Mouse (Mus musculus): ENCODE data around the gene Lmod2.

The Lmod2 gene

DNA sequence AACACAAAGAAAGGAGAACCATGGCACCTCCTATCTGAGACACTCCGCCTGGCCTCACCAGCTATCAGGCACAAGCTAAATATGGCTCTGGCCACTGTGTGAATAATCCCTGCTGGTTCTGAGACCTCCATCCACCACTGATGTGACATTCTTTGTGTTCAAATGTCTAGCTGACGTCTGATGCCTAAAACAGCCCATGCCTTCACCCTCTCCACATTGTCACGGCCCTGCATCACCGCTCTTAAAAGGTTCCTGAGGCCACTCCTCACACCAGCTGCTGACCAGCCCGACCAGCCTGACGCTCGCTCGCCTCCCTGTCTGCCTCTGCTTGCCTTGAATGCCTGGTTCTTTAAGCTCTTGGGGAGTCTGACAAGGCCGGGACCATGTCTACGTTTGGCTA, at the start of gene Lmod2:
Gene Lmod2, plus strand, starts transcription at position 263 of the 400 bp plus-strand sequence.
- DNase-seq (ENCODE audit: low read depth, low spot score) = no peak

DNA sequence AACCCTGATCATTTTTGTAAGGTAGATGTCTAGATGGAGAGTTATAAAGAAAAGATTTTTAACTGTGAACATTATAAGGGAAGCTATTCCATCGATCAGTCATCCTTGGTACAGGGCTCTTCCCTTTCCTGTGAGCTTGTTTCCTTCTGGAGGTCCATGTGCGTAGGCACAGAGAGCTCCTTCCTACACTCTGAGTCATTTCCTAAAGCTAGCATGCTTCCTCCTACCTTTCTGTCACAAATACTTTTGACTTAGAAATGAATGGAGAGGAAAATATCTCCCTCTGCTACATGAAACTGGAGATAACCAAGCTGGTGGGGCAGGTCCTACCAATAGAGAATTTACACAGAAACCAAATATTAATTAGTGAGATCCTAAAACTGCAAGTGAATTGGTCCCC, 47.8 kb upstream of the Lmod2 start:
- DNase-seq (ENCODE audit: low read depth, low spot score) = no peak

DNA sequence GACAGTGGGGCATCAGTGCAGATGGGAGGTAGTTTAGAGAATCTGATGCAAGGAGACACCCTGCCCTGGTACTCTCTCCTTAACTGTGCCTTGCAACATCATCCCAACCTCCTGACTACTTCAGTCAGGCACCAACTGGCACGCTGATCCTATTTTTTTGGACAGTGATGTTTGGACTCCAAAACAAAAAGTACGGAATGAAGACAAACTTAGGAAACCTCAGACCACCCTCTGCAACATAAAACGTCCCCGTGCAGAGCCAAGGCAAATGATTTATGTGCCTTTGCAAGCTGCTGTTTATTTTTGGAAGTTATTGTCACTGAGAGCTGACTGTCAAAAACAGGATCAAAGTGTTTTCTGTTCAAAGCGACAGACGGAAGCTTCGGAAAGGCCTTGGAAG, 45.5 kb upstream of the Lmod2 start:
- no peak for DNase-seq (ENCODE audit: low read depth, low spot score)

DNA sequence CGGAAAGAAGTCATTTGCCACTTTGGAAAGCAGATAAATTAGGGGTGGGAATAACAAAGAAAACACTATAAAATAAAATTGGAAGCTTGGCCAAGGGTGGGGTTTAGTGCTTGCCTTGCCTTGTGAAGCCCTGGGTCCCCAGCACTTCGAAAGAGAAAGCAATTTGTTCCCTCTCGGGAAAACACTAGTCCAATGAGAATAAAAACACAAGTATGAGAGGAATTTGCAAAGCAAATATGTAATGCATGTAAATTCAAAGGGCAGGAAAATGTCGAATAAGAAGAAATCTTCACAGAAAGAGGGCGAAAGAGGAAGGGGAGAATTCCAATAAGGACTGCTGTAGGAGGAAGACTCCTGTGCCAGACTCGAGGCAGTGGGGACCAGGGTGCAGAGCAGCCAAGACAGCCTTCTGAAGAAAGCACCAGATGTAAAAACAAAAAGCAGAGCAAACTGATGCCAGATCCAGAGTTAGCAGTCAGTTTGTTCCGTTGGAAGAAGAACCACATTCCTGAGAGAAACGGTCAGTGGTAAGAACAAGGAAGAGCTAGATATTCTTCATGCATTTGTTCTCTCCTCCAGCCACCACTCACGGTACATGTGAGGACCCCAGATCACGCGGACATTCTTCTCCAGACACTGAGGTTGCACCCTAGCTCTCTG, 43.0 kb upstream of the Lmod2 start:
- DNase-seq (ENCODE audit: low read depth, low spot score) = no peak

DNA sequence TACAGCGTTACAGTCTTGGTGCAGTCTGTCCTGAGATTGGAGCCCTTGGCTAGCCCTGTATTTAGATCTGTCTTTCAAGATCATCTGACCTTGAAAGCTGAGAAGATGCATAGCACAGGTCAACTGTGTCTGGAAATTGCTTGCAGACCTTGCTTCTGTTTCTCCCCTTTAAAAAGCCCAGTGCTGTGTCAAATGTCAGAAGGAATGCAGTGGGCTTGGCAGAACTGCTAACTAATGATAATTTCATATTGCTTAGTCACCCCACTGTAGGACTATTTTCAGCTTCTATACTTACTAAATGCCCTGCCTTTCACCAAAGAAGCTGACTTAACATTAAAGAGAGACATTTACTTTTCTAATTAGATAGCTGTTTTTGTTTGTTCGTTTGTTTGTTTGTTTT, 42.1 kb upstream of the Lmod2 start:
- no peak for DNase-seq (ENCODE audit: low read depth, low spot score)

DNA sequence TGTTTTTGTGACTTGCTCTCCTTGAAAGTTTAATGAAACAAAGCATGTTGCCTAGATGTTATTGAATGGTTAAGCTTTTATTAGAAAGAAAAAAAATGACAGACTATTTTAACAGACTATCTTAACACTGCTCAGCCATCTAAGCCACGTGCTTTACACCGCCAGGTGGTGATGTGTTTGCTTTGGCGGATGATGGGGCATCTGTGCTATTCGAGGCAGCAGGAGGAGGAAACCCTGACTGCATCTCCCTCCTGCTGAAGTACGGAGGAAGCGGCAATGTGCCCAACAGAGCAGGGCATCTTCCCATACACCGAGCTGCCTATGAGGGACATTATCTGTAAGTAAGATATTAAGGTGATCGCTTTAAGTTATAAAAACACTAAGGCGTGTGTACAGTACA, 33.5 kb upstream of the Lmod2 start:
- DNase-seq (ENCODE audit: low read depth, low spot score) = no peak

DNA sequence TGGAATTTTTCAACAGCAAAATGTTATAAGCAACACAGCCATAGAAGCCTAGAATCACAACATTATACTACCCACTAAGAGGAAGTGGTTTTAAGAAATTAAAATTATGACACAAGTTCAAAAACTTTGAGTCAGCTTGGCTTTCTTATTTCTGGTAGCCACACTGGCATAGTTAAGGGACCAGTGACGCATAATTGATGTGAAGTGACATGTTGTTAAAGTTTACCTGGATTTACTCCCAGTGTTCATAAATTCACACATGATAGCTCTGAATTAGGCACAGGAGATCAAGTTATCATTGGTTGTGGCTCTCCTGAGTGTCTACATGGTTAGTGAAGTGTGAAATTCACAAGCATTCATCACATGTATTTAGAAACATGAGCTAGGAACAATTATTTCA, 32.7 kb upstream of the Lmod2 start:
- no peak for DNase-seq (ENCODE audit: low read depth, low spot score)

DNA sequence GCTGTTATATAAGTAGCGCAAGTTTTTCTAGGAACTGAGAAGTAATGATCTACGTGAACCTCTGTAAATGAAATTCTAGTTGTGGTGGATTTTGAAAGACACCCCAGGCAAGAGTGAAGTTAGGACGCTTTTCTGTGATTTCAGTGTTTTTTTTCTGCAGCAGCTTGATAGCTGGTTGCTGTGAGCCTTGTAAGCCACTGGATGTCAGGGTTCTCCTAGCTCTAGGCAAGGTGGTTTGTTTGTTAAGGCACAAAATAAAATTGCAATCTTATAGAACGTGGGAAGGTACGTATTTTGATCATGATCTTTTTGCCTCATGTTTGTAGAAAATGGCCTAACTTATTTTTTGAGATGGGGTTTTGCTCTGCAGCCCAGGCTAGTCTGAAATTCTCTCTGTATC, 28.6 kb upstream of the Lmod2 start:
- no peak for DNase-seq (ENCODE audit: low read depth, low spot score)

DNA sequence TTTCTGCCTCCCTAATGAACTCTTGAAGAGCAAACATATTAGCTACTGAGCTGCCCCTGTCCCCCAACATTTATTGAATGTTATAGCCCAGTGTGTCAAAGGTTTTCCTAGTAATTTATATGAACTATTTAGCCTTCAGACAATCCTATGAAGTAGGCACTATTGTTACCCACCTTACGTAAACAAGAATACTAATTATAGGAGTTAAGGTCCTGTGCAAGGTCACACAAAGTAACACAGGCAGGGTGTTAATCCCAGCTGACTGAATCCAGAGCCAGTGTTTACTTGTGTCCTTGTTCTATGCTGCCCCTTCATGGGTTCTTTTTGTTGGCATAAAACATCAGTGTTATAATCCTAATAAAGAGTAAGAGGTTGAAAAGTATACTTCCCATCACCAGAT, 27.9 kb upstream of the Lmod2 start:
- DNase-seq (ENCODE audit: low read depth, low spot score) = no peak

DNA sequence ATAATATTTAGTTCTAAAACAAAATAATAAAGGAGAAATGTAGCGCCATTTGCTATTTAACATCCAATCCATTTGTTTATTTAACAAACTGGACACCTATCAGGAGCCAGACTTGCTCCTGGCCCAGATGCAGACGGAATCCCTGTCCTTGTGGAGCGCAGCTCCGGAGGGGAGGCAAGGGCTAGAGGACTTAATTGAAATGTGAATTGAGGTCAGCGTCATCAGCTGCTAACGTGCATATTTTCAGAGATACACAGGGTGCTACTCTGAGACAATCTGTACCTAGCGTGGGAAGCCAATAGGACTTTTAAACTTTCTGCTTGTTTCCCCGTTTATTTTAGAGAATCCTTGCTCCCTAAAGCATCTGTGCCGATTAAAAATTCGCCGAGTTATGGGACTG, 27.3 kb upstream of the Lmod2 start:
- DNase-seq (ENCODE audit: low read depth, low spot score) = no peak

DNA sequence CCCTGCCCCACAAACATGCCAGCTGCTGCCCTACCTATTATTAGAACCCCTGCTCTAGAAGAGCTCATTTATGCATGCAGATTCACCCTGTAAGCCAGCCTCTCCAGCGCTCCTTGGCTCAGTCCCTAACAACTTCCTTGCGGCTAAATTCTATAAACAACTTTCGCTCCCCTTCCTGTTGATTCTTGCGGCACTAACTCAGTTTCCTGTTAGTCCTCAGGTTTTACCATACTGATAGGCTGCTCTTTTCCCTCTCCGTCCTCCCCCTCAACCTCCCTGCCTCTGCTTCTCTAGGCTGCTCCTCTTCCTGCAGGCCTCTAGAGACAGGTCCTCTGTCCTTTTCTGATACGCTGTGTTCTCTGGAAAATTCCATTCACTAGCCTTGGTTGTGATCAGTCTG, 26.4 kb upstream of the Lmod2 start:
- no peak for DNase-seq (ENCODE audit: low read depth, low spot score)

DNA sequence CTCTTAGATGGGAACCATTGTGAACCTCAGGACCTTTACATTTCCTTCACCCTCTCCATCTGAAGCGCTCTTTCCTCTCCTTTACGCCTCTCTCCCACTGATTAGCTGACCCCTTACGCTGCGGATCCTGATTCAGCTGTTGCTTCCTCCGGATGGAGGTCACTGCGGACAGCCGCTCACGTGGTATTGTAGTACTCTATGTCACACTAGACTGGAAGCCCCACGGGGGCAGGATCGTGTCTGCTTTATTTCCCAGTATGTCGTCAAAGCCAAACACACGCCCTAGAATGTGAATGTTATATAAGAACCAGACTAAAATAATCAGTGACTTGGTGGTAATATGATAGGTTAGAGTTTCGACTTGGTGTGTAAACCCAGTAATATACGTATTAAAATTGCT, 25.1 kb upstream of the Lmod2 start:
- no peak for DNase-seq (ENCODE audit: low read depth, low spot score)

DNA sequence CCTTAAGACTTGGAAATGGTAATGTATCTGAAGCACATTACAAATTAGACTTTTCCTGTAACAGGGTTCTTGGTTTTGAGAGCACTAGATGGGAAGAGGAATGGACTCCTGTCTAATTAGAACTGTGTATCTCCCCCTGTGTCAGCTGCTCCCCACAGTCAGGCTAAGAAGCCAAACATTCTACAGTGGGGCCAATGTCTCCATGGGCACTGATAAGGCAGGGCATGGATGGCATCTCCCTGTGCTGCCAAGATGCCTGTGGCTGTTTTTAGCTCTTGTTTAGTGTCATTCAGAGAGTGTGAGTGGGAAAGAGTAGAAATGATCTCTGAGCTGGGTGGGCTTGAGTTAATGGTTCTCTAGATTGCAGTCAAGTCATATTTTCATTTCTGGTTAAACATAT, 24.2 kb upstream of the Lmod2 start:
- DNase-seq (ENCODE audit: low read depth, low spot score) = no peak

DNA sequence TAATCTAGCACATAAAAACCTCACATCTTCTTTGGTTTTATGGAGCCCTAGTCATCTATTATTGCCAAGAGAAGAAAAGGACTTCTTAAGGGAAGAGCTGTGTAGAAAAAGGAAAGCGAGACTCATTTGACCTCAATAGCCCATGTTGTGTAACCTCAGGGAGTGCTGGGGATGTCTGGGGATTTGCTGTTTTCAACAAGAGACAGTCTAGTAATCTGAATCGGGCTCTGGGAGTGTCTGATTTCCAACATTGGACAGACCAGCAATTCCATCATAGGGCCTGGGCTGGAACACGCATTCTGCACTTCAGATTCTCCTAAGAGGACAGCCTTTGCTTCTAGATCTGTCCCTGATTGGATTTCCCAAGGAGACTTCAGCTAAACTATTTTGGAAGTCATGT, 14.1 kb upstream of the Lmod2 start:
- no peak for DNase-seq (ENCODE audit: low read depth, low spot score)

DNA sequence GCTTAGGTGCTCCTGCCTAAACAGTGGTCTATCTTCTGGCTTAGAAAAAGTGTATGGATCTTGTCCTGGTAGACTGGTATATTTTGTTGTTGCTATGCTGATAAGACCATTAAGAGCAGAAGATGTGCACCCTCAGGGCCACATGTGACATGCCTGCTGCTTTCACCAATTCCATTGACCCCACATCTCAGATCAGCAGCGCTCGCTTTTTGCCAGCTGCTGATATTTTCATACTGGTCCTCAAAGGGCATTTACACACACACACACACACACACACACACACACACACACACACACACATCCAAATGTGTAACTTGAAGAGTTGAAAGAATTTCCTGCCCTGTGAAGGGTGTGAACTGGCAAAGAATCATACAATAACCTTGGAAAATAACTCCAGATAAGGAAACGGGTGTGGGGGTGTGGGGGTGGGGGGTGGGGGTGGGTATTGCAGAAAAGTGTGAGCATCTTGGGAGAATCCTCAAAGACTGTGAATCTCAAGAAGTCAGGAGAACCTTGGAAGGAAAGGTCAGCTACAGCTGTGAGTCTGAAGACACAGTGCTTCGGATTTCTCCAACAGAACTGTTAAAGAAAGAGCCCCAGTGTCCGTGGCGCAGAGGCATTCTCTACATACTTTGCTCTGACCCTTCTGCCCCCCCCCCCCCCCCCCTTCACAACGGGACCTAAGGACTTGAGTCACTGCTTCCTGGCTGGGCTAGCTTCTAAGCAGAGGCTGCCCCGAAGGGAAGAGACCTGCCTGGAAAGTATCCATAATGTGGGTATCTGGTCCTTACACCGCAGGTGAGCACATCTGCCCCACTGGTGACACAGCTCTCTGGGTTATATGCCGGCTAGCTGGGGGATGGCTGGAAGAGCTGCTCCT, 11.9 kb upstream of the Lmod2 start:
- no peak for DNase-seq (ENCODE audit: low read depth, low spot score)

DNA sequence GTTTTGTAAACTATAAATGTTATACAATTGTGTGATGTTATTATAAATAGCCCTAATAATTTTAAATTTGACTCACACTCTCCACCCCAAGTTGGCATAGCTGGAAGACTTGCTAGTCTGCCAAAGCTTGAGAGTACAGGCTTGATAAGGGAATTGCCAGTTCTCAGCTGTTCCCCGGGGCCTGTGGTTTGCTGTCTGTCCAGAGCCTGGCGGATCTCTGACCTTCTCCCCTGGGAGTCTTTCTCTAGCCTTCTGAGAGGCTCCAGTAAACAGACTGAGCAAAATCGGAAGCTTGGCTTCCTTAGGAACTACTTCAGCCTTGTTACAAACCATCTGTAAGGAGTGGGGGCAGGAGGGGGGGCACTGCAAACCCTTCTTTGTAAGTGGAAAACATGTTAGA, 10.7 kb upstream of the Lmod2 start:
- no peak for DNase-seq (ENCODE audit: low read depth, low spot score)

DNA sequence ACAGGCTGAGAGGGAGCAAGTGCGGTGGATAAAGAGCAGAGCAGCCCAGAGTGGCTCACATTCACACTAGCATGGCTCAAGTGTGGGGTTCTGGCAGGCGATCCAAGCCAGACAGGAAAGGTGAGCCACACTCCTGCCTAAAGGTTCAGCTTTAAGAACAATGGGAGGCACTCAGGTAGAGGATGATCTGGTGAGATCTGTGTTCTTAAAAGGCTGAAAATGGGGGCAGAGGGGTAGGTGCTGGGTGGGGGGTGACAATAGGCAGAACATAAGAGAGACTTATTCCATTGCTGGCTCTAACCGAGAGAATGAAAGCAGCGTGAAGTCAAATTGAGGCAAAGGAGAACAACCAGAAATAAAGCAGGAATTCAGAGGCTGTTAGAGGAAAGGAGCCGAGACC, 7.3 kb upstream of the Lmod2 start:
- DNase-seq (ENCODE audit: low read depth, low spot score) = no peak

DNA sequence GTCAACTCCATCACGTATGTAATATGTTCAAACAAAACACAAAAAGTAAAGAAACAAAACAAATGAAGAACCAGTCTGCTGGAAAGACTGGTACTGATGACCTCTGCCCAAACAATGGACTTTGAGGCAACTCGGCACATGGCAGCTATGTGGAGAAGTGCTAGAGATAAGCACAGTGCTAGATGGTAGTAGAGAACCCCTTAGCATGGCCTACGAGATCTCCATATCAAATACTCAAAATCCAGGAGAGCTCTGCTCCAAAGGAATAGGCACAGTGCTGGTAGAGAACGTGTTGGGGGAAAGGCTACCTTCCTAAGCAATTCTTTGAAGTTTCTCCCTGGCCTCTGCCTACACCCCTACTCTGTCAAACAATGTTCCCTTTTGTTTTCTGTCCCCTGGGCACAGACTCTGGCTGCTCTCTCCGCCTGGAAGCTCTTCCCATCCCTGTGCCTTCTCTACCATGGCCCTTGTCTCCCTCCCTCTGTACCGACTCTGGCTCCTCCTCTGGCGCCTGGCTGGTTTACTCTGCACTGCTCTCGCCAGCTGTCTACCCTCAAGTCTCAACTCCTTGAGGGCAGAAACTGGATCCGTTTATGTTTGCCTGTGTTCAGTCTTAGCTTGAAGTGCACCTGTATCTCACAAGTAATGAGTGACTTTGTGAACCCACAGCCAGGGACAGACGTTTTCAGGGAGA, 5.9 kb upstream of the Lmod2 start:
- no peak for DNase-seq (ENCODE audit: low read depth, low spot score)

DNA sequence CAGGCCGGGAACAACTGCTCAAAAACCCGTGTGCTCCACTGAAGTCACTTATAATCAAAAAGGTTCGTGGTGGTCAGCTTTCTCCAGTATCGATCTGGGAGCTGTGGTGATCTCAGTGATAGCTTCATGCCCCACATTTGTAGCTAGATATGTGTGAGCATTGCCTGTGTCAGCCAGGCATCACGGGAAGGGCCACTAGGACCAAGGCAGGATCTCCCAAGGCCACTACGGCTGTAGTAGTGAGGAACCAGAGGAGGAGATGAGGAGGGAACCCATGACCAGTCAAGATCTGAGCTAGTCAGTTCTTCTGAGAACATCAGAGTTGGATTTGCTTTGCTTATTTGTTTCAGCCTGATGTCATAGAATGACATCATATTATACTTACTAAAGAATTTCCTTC, 1.6 kb downstream of the Lmod2 start:
- DNase-seq (ENCODE audit: low read depth, low spot score) = no peak

DNA sequence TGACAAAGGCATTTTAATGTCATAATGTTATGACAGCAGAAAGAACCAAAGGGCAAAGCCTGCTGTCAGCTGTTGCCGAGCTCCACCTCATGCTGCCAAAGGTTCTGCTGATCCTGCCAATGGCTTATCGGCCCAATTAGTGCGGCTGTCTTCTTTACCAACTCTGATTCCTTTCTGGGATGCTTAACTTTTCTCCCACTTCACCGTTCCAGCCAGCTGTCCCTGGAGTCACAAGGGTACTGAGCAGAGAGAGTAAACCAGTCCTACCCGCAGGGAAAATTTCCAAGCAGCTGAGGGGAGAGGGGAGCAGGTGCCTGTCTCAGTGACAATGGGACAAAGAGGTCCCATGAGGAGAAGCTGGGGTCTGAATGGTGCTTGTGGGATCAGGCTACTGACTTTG, 2.1 kb downstream of the Lmod2 start:
- no peak for DNase-seq (ENCODE audit: low read depth, low spot score)

DNA sequence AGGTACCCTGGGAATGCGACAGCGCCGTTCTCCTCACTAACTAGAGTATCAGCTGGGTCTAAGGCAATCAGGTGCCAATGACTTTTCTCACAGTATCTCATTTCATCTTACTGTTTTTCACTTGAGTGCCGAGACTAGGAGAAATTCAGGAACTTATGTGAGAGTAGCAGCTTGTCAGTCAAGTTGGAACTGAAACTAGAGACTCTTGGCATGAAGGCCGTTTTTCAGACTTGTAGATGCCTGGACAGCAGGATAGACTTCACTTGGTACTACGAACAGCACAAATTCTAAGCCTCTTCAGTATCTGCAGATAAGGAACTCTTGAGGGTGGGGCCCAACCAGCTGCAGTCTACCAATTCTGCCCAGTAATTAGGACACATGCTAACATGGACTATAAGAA, 2.6 kb downstream of the Lmod2 start:
- DNase-seq (ENCODE audit: low read depth, low spot score) = no peak

DNA sequence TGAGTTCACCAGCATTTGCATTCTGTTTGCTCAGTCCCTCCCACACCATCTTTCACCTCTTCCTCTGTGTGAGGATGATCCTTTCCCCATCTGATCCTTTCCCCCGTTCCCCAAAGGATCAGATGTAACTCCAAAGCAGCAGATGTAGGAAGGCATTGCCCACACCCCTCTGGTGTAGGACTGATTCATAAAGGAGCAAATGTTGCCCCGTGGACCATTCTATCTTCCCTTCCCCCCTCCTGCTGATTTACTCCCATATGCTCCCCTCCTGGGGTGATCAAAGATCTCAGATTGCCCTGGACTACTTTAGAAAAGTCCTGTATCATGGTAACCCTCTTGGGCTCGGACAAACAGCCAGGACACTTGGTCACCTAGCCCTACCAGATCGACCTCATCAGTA, 3.2 kb downstream of the Lmod2 start:
- no peak for DNase-seq (ENCODE audit: low read depth, low spot score)

DNA sequence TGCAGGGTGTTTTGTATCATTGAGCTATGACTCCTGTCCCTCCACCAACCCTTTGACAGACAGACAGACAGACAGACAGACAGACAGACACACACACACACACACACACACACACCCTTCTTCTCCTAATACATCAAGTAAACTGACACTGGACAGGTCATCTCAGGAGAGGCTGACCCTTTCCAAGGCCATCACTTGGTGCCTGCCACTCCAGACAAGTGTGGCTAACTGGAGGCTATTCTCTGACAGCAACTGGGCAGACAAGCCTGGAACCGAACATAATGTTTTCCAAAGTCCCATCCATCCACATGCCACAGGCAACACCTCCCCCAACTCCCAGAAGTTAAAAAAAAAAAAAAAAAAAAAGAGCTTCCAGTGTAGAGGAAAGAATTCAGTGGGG, 4.1 kb downstream of the Lmod2 start:
- no peak for DNase-seq (ENCODE audit: low read depth, low spot score)
